Mouse (Mus musculus) brain, embryonic 18.5 days (tissue): Measurements from ENCODE around the gene Glrb.

Source experiments
- DNase-seq: peaks from one replicate; pipeline ENCODE4 v3.0.0-alpha.2; 2012; ENCODE audit warnings: low read depth, low spot score

Gene Glrb

DNA sequence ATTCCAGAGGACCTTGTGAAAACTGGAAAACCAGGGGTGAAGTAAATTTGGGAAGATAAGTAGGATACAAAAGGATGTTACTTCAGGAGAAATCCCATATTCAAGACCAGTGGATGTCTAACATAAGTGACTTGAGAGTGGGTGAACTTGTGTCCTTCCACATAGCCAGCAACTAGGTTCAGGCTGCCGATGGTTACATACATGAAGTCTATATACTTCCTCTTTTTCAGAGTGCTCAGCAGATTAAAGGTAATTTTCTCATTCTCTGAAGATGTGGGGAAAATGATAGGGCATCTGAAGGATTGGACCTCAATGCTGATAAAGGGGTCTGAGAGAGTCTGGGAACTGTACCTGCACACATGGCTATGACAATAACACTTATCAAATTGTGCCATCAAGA, 89.5 kb downstream of the Glrb start:
- DNase-seq = no peak

DNA sequence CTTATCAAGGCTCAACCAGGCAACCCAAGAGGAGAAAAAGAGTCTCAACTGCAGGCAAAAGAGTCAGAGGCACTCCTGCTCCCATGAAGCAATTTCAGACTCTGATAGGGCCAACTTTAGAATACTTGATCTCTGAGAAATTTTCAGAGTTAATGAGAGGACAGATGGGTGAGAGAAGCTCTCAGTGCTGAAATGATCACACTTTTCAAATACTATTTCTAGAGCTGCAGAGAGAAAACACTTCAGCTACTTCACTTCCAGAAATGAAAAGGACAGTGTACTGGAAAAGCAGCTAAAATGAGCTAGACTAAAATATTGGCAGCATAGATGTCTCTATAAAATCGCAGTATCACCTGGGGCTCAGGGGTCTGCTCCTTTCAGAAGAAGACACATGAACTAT, 94.8 kb downstream of the Glrb start:
- DNase-seq = no peak

DNA sequence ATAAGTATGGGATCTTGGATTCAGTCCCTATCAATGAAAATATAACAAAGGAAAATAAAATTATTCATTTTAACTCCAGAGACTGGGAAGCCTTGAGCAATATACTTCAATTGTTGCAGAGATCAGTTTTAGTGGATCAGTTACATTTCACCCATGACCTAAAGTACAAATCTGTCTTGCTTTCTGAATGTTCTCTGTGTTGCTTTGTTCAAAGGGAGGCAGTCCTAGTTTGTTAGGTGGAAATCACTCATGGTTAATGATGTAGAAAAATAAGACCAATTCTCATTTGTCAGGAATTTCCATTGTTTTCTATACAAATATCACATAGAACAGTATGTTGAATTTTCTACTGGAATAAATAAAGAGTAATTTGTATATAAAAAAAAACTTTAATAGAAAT, 99.7 kb downstream of the Glrb start:
- no peak for DNase-seq

DNA sequence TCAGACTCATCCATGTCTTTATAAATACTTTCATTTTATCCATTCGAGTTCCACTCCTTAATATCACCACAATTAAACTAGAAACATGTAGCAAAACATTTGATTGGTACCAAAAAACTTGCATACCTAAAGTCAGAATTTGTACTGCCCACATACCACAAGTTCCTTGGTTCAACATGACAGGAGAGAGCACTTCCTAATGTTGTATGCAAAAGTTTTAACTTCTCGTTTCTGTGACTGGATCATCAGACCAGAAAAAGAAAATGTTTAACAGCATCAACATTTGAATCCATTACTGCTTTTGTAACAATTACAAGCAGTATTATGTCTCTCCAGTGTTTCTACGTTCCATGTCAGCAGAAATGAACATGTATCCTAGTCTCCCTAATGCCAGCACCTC, 101.2 kb downstream of the Glrb start:
- no peak for DNase-seq

DNA sequence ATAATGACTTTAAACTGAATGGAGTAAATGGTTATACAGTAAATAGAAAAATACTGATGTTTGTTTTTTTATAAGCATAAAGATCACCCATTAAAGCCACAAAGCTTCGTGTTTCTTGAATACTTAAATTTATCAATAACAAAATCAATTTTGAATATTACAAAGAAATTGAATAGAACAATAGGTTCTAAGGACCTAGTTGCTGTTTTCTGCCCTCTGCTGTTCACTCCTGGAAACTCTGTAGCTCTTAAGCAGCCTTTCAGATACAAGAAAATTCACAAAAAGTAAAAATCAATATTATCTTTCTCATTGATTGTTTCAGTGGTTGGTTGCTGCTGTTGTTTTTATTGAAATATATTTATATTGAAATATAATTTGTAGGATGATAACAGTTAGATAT, 108.1 kb downstream of the Glrb start:
- no peak for DNase-seq

DNA sequence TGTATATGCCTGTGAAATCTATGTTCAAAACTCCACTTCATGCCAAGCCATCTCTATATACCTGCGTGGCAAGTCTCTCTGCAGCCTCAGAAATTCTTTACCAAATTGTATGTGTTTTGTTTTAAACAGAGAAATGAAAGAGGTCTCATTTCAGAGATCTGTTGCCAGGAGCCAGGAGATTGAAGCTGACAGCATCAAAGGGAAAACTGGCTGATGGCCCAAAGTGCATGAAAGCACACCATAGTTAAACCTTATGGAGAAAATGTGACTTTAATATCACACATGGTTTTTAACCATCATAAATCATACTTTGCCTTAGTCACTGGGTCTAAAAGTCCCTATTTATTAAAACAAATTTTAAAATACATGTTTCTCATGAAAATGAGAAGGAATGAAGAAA, 109.6 kb downstream of the Glrb start:
- no peak for DNase-seq

DNA sequence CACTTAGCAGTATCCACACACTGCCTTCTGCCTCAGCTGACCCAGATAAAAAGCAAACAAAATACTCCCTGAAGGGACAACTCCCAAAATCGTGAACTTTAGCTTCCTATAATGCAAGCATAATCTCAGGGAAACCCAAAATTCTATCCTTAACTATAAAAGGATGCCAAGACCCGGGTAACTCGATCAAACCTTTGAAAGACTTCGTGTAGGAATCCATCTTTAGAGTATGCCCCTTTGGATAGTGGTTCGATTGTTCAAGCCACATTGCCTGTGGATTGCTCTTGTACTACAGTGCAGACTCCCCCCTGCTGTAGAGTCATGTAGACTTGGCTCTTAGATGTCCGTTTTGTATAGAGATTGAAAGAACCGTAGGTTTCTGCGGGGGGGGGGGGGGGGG, 110.2 kb downstream of the Glrb start:
- DNase-seq = no peak

DNA sequence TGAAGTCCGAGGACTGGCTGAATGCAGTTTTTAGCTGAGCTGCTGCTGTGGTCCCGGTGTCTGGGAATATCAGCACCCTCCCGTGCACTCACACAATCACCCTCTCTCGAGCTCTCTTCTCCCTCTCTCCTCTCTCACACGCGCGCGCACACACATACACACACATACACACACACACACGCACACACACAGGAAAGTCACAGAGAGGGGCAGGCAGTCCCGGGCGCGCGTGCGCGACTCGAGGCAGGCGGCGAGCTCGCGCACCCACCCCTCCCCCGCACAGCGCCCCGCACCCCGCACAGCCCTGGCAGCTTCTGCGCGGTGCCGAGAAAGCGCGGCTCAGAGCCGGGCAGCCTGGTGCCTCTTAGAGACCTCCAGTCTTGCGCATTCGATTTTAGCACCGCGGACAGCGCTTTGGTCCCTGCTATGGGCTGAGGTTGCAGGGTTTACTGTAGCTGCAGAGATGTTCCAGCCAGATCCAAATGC, 110.8 kb downstream of the Glrb start, which contains the start of gene Gria2:
Gene Gria2 (minus strand): TSS at position 240 of the 486 bp plus-strand sequence.
- DNase-seq = peak; percentile 88

DNA sequence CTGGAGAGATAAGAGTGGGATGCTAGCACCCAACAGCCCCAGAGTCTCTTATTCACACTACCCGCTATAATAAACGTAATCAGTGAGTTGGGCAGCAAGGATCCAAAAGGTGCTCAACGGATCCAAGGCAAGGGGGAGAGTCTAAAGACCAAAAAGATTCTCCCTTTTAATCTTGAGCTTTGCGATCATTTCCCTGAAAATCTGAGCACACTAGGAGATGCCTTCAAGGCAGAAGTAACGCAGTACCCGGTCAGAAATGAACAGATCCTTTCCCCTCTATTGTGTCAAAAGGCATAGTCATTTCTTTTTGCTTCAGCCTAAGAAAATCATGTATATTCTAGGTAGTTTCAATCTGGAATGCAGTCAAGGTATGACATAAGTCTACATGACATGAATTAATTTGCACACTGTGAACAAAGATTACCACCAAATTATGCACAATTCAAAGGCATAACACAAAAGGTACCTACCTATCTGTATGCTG, 111.6 kb downstream of the Glrb start:
- DNase-seq = no peak

DNA sequence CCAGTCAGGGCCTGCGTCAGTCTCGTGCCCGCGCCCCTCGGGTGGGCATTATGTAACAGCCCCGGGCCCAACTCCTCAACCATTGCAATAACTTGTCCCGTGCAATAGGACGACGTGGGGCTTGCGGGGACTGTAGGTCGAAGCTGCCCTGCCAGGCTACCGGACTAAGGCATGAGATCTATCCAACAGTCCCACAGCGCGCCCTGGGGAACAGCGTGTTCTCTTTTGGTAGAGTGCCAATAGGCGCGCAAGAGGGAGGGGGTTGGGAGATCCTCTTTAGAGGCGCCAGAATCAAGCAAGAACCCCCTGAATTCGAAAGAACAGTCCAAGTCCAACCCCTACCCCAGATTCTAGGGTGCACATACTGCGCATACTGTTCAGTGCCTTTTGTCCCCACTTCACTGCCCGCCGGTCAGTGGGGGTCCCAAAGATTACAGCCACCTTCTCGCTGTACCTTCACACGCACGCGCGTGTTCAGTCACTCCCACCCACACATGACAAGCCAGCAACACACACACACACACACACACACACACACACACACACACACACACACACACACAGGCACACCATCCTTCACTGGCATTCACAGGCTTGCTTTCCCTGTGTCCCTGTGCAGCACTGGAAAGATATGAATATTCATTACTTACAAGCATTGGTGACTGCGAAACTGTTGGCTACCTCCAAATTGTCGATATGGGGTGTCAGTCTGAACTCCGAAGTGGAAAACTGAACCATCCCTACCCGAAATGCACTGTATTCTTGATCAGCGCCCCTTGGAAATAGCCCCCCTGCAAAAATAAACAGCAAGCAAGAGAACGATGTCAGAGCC, 112.2 kb downstream of the Glrb start:
- no peak for DNase-seq

DNA sequence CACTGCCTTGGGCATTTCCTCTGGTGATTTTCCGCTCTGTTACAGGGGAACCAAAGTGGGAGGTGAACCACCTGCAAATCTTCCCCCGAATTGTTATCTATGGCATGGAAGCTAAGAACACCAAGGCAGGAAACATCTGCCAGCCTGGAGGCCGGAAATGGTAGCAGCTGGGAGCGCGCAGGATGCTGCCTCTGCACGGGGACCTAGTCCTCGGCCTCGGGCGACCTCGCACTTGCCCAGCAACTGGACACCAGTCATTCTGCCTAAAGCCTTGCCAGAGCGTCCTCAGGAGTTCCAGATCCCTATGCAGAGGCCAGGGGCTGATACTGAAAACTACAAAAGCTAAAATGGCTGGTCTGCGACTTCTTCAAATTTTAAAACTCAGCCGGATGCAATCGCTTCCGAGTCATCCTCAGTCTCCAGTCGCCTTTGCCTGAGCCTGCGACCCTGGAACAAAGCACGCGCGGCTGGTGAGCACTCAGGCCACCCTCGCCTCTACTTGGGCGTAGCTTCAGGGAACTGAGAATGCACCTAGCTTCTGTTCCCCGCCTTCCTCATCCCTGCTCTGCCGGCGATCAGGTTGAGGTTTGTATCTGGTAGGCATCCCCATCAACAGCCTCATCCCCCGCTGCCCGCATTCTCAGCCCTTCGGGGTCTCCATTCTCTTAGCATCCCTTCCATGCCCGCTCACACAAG, 113.0 kb downstream of the Glrb start:
- DNase-seq = no peak

DNA sequence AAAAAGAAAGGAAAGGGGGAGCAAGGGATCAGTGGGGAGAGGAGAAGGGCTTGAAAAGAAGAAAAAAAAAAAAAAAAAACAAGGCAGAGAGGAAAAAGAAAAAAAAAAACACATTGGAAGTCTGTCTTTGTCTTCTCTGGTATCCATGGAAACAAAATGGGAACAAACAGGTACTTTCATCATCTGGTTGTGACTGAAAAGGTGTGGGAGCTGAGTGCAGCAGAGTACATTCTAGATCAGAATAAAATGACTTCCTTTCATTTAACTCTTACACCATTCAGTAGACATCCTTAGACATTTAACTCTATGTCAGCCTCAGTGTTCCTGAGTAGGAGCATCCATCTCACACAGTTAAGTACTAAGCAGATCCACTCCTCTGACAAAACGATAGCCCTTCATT, 115.5 kb downstream of the Glrb start:
- no peak for DNase-seq

DNA sequence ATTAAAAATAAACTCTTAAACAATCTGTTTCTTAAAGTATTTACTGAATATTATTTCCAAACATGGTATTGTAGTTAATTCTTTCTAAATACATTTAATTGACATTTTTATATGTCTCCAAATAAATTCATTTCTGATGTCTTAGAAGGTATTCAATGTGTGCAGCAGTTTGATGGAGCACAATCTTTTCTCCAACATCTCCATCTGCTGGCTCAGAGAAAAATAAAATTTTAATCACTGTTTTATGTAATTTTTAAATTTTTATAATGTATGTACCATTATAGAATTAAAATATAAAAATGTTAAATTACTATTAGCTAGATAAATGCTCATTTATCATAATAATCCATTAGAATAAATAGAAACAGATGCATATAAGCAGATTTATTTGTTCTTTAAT, 116.7 kb downstream of the Glrb start:
- no peak for DNase-seq

DNA sequence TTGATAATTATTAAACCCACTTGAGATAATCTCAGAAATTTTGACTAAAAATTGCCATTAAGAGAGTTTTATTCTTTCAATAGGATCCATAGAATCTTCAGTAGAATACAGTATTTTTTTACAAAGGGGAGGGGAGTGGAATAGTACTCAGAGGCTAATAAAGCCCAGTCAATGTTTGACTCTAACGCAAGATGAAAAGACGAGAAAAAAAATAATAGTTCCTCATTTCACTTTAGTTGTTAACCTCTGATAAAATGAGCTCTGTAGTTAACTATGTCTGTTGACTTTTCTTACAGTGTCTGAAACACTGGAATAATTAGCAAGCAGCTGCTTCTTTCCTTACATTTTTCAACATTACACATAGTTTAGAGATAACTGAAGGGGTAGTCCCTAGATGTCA, 118.2 kb downstream of the Glrb start:
- no peak for DNase-seq
